Mouse (Mus musculus): ENCODE measurements around the gene AU041133. TPM values are rescaled to one million over a fixed set of nuclear protein-coding genes. Genes with fewer than 3 reads are reported as not detected.

The AU041133 gene
- 15.4 TPM for polyA plus RNA-seq (2017; shearing (Covaris generic))

DNA sequence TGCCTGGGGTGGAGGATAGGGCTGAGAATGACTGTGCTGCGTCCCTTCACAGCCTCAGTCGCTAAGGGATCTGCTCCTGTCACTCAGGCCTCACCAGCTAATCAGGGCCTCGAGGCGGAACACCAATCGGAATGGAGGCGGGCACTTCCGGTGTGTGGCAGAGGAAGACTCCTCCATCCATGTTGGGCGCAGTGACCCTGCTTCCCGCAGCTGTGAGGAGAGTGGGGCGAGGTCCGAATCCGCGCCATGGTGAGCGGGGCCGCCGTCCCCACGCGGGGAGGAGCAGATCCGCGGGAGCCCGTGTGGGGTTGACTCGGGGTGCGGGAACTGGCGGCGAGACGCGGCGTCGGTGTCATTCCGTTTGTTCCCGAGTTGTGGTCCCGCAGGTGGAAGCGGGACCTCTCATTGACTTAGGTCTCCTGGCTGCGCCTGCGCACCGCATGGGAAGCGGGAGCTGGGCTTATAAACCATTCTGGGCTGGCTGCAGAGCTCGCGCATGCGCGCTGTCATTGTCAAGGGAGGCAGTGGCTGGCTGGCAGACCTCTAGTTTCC, at the start of gene AU041133:
TSS of gene AU041133 (plus strand) at position 164 of the 552 bp plus-strand sequence.

DNA sequence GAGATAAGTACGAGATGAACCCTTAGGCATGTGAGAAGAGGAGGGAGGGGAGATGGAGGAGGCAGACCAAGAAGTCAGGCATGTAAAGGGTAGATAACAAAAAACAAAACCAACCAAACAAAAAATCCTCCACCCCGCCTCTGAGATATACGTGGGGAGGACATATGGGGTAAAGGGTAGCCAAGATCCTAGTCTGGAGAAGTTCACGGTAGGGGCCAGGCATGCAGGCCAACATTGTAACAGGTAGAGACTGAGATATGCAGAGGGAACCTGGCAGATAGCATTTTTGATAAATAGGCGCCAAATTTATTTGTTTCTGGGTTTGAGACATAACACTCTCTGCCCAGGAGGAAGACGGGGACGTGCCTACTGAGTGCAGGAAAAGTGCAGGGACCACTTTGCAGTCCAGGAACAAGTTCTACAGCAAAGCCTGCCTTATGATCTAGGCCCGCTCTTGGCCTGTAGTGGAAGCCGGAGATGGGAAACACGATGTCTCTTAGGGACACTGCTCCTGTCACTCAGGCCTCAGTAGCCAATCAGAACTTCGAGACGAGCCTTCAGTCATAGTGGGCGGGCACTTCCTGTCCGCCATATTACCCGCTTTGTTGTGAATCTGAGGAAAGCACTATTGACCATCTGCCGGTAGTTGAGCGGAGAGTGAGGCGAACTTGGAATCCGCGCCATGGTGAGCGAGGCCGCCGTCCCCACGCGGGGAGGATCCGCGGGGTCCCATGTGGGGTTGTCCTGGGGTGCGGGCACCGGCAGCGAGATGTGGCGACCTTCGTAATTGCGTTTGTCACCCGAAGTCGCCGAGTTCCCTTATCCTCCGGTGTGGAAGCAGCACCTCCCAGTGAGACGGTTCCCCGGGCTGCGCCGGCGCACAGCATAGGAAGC, 44.8 kb upstream of the AU041133 start, which contains the start of gene BC024063:
TSS of gene BC024063 (plus strand) at position 626 of the 894 bp plus-strand sequence.

Other genes with a start within 250 kb of the AU041133 start
- 3.9 TPM for gene Zfp781, start 197.5 kb upstream of the AU041133 start, polyA plus RNA-seq (2017; shearing (Covaris generic))
- gene Zfp873, start 79.9 kb upstream of the AU041133 start, polyA plus RNA-seq (2017; shearing (Covaris generic)): 14.3 TPM
- gene BC024063, start 44.7 kb upstream of the AU041133 start, polyA plus RNA-seq (2017; shearing (Covaris generic)): 9.7 TPM
- gene Zfp938, start 113.3 kb downstream of the AU041133 start, polyA plus RNA-seq (2017; shearing (Covaris generic)): 15.7 TPM
- gene 4932415D10Rik, start 188.6 kb downstream of the AU041133 start, polyA plus RNA-seq (2017; shearing (Covaris generic)): not detected
- 11.9 TPM for gene Gm4924, start 226.2 kb downstream of the AU041133 start, polyA plus RNA-seq (2017; shearing (Covaris generic))